Mouse (Mus musculus) CH12.LX (cell line): ENCODE results near the gene Gpatch3. TPM values are rescaled to one million over a fixed set of nuclear protein-coding genes. Genes with fewer than 3 reads are reported as not detected.

ENCODE experiments used
- DNase-seq: peaks from one replicate; pipeline ENCODE4 v3.0.0-alpha.2; 2013; ENCODE audit errors: extremely low read depth
- H3K27ac ChIP-seq: 2 replicates; pipeline ENCODE4 v1.5.1; 2012; ENCODE audit warnings: low read depth, mild to moderate bottlenecking, control low read depth, moderate library complexity; ENCODE audit not compliant: insufficient read depth
- H3K27me3 ChIP-seq: replicated peaks from 2 replicates; pipeline ENCODE3; 2012; ENCODE audit warnings: inconsistent platforms
- H3K36me3 ChIP-seq, 2 experiments: replicated peaks in 1 of 2; 2 replicates each; pipeline versions ENCODE3 to v1.6.1; 2012; ENCODE audit warnings: inconsistent platforms in 1 of 2, low read length in 1 of 2, mild to moderate bottlenecking in 1 of 2, mixed read lengths in 1 of 2, moderate library complexity in 1 of 2; ENCODE audit not compliant: control insufficient read depth in 1 of 2, insufficient read depth in 1 of 2
- H3K4me1 ChIP-seq, 2 experiments: 2 replicates each; pipeline ENCODE4 v1.6.1; 2012; ENCODE audit warnings: inconsistent platforms in 1 of 2, moderate library complexity in 1 of 2; ENCODE audit not compliant: insufficient read depth in 2 of 2, control insufficient read depth in 1 of 2
- H3K4me2 ChIP-seq: 2 replicates; pipeline ENCODE4 v1.6.1; 2012; ENCODE audit warnings: low read depth, mild to moderate bottlenecking, control low read depth; ENCODE audit not compliant: poor library complexity, insufficient read depth, severe bottlenecking
- H3K4me3 ChIP-seq, 3 experiments: fragments of 150-350 bp in 1 of 3; sonication (generic) in 1 of 3; replicated peaks in 1 of 3; 2 replicates each; pipeline versions ENCODE3 to v1.5.1; 2011 to 2012; ENCODE audit warnings: low read depth in 2 of 3, low read length in 2 of 3, mild to moderate bottlenecking in 2 of 3, moderate library complexity in 2 of 3, control low read depth in 1 of 3, improper control_type of control experiment in 1 of 3, inconsistent platforms in 1 of 3, mixed read lengths in 1 of 3; ENCODE audit not compliant: poor library complexity in 1 of 3
- H3K79me2 ChIP-seq: replicated peaks from 2 replicates; pipeline ENCODE4 v1.6.1; 2012; ENCODE audit warnings: mild to moderate bottlenecking, moderate library complexity; ENCODE audit not compliant: control insufficient read depth, poor library complexity, insufficient read depth, severe bottlenecking; ENCODE audit errors: extremely low read depth
- H3K9ac ChIP-seq: 2 replicates; pipeline ENCODE4 v1.6.1; 2012; ENCODE audit warnings: low read depth, mild to moderate bottlenecking, control low read depth, moderate library complexity; ENCODE audit not compliant: insufficient read depth
- H3K9me3 ChIP-seq: replicated peaks from 2 replicates; pipeline ENCODE3; 2012; ENCODE audit warnings: low read length, inconsistent platforms, mixed read lengths
- BHLHE40 ChIP-seq: IDR thresholded peaks from 2 replicates; pipeline ENCODE4 v1.6.1; 2011; ENCODE audit warnings: mild to moderate bottlenecking, low read depth, low read length, improper control_type of control experiment
- CHD1 ChIP-seq: IDR thresholded peaks from 2 replicates; pipeline ENCODE4 v1.6.1; 2012; ENCODE audit warnings: low read depth, low read length, improper control_type of control experiment, inconsistent platforms
- CHD2 ChIP-seq: IDR thresholded peaks from 2 replicates; pipeline ENCODE4 v1.6.1; 2011; ENCODE audit warnings: low read length, improper control_type of control experiment
- CTCF ChIP-seq, 2 experiments: IDR thresholded peaks in 1 of 2; conservative IDR thresholded peaks in 1 of 2; 2 replicates each; pipeline ENCODE4 v1.5.1; 2011 to 2012; ENCODE audit warnings: low read depth in 2 of 2, low read length in 2 of 2, improper control_type of control experiment in 1 of 2, inconsistent platforms in 1 of 2, mild to moderate bottlenecking in 1 of 2, moderate library complexity in 1 of 2
- E2F4 ChIP-seq: IDR thresholded peaks from 2 replicates; pipeline ENCODE4 v1.6.1; 2011; ENCODE audit warnings: low read depth, low read length, improper control_type of control experiment; ENCODE audit not compliant: insufficient replicate concordance
- EP300 ChIP-seq: IDR thresholded peaks from 2 replicates; pipeline ENCODE4 v1.6.1; 2011; ENCODE audit warnings: low read length, improper control_type of control experiment
- ETS1 ChIP-seq: conservative IDR thresholded peaks from 2 replicates; pipeline ENCODE4 v1.6.1; 2012; ENCODE audit warnings: low read depth, mild to moderate bottlenecking, inconsistent platforms, low read length, improper control_type of control experiment, moderate library complexity
- IRF4 ChIP-seq: IDR thresholded peaks from 2 replicates; pipeline ENCODE4 v1.6.1; 2014; ENCODE audit warnings: low read depth, mild to moderate bottlenecking, inconsistent platforms, low read length, improper control_type of control experiment
- KAT2A ChIP-seq: IDR thresholded peaks from 2 replicates; pipeline ENCODE4 v1.6.1; 2012; ENCODE audit warnings: low read length, improper control_type of control experiment, inconsistent platforms; ENCODE audit not compliant: insufficient replicate concordance
- MAFK ChIP-seq: IDR thresholded peaks from 2 replicates; pipeline ENCODE4 v1.6.1; 2011; ENCODE audit warnings: low read length, improper control_type of control experiment; ENCODE audit not compliant: insufficient replicate concordance
- MAX ChIP-seq: IDR thresholded peaks from 2 replicates; pipeline ENCODE4 v1.6.1; 2011; ENCODE audit warnings: low read length, improper control_type of control experiment
- MAZ ChIP-seq: IDR thresholded peaks from 2 replicates; pipeline ENCODE4 v1.6.1; 2012; ENCODE audit warnings: low read depth, mild to moderate bottlenecking, inconsistent platforms, low read length, improper control_type of control experiment, moderate library complexity
- MXI1 ChIP-seq: IDR thresholded peaks from 2 replicates; pipeline ENCODE4 v1.6.1; 2011; ENCODE audit warnings: mild to moderate bottlenecking, low read depth, low read length, improper control_type of control experiment
- NELFE ChIP-seq: IDR thresholded peaks from 2 replicates; pipeline ENCODE4 v1.6.1; 2011; ENCODE audit warnings: low read depth, low read length, improper control_type of control experiment
- PAX5 ChIP-seq: IDR thresholded peaks from 2 replicates; pipeline ENCODE4 v1.6.1; 2012; ENCODE audit warnings: low read length, inconsistent platforms, mixed read lengths
- POLR2A ChIP-seq: IDR thresholded peaks from 2 replicates; pipeline ENCODE4 v1.6.1; 2011; ENCODE audit warnings: low read depth, mild to moderate bottlenecking, improper control_type of control experiment, low read length
- POLR2AphosphoS2 ChIP-seq: IDR thresholded peaks from 2 replicates; pipeline ENCODE4 v1.6.1; 2011; ENCODE audit warnings: low read depth, low read length, improper control_type of control experiment
- SMC3 ChIP-seq: IDR thresholded peaks from 2 replicates; pipeline ENCODE4 v1.6.1; 2011; ENCODE audit warnings: low read depth, low read length, improper control_type of control experiment
- TCF12 ChIP-seq: IDR thresholded peaks from 2 replicates; pipeline ENCODE4 v1.6.1; 2014; ENCODE audit warnings: low read depth, mild to moderate bottlenecking, inconsistent platforms, low read length, improper control_type of control experiment
- UBTF ChIP-seq: IDR thresholded peaks from 2 replicates; pipeline ENCODE4 v1.6.1; 2012; ENCODE audit warnings: low read depth, mild to moderate bottlenecking, inconsistent platforms, low read length, improper control_type of control experiment, moderate library complexity
- USF2 ChIP-seq: conservative IDR thresholded peaks from 2 replicates; pipeline ENCODE4 v1.6.1; 2011; ENCODE audit warnings: low read depth, low read length, improper control_type of control experiment
- ZMIZ1 ChIP-seq: IDR thresholded peaks from 2 replicates; pipeline ENCODE4 v1.6.1; 2012; ENCODE audit warnings: low read depth, mild to moderate bottlenecking, inconsistent platforms, low read length, improper control_type of control experiment
- ZNF384 ChIP-seq: IDR thresholded peaks from 2 replicates; pipeline ENCODE4 v1.6.1; 2012; ENCODE audit warnings: low read depth, low read length, improper control_type of control experiment, inconsistent platforms
- dilution Hi-C: fragments of 300-500 bp; cut with MboI; formaldehyde crosslinking; loops from 2 replicates; pipeline ENCODE4 v1.14.3; 2020; ENCODE audit warnings: low sequenced_read_pairs; ENCODE audit not compliant: extremely low pct_unique_long_range_greater_than_20kb, extremely low pct_ligation_motif_present
- in situ Hi-C: fragments of 300-500 bp; cut with MboI; formaldehyde crosslinking; loops from 3 replicates; pipeline ENCODE4 v1.14.3; 2019; ENCODE audit warnings: low sequenced_read_pairs, low pct_ligation_motif_present, low pct_unique_long_range_greater_than_20kb, mixed read lengths
- polyA plus RNA-seq: library from polyadenylated mRNA; unstranded; fragments of >175 nt; gene quantifications from 2 replicates; pipeline ENCODE4 v1.2.1, GENCODE M21; 2012; ENCODE audit warnings: low read depth; ENCODE audit not compliant: insufficient read length
- total RNA-seq, 2 experiments: library from RNA; depleted of rRNA; stranded (reverse); fragments of 300-350 nt in 1 of 2; fragments of >200 nt in 1 of 2; gene quantifications; 2 replicates each; pipeline ENCODE4 v1.2.3; 2012 to 2014

Gpatch3 gene
- total and polyA plus RNA-seq, 3 experiments = 7.2 to 20.9 (median 10.8) TPM

GRCm38 (mm10) chr4:133619473-133620136 lies 45.1 kb downstream of the Gpatch3 start:
- Histone ChIP-seq H3K9me3 (no peaks in the 10 kb centered on the region), H3K4me3 (no peak overlapping the region), H3K27me3 (no peaks in the 10 kb centered on the region), H3K4me1 (peaks cover 33 to 65% of the 10 kb centered on the region in 2 experiments), H3K36me3 (peaks cover 10 to 62% of the 10 kb centered on the region in 2 experiments), H3K4me2 (no peak overlapping the region), H3K27ac (0 out of 2 replicates have a peak overlapping the region, but pooled peaks have one; percentile 11), H3K79me2 (no peaks in the 10 kb centered on the region), H3K9ac (no peak overlapping the region)
- dilution Hi-C loops = no loop called here
- in situ Hi-C loops = no loop called here
- 0 out of 2 replicates have a peak, but pooled peaks have one; percentile 13 for TF ChIP-seq ETS1
- TF ChIP-seq BHLHE40 = peak; percentile 40; the same call in 1 of the 2 replicates
- peak; percentile 73; the same call in 1 of the 2 replicates for TF ChIP-seq TCF12
- no peak for TF ChIP-seq E2F4
- no peak for DNase-seq

GRCm38 (mm10) chr4:133620668-133621067 lies 46.1 kb downstream of the Gpatch3 start:
- dilution Hi-C loops (no loop called here), in situ Hi-C loops (no loop called here)
- no peak overlapping the region for H3K9ac ChIP-seq
- H3K27me3 ChIP-seq = no peaks in the 10 kb centered on the region
- H3K4me3 ChIP-seq = no peak overlapping the region
- H3K27ac ChIP-seq = peak overlapping the region; percentile 44
- no peak overlapping the region; the same call in 1 of the 2 replicates for H3K4me2 ChIP-seq
- DNase-seq = no peak
- TF ChIP-seq MXI1 (peak; percentile 29; the same call in 1 of the 2 replicates), POLR2A (no peak; the same call in 1 of the 2 replicates), MAZ (no peak), BHLHE40 (no peak), ZNF384 (no peak), KAT2A (no peak), USF2 (no peak), NELFE (no peak)
- peaks cover 8 to 61% of the 10 kb centered on the region in 2 experiments for H3K36me3 ChIP-seq
- no peaks in the 10 kb centered on the region for H3K9me3 ChIP-seq
- H3K79me2 ChIP-seq = no peaks in the 10 kb centered on the region
- peaks cover 30 to 65% of the 10 kb centered on the region in 2 experiments for H3K4me1 ChIP-seq

DNA sequence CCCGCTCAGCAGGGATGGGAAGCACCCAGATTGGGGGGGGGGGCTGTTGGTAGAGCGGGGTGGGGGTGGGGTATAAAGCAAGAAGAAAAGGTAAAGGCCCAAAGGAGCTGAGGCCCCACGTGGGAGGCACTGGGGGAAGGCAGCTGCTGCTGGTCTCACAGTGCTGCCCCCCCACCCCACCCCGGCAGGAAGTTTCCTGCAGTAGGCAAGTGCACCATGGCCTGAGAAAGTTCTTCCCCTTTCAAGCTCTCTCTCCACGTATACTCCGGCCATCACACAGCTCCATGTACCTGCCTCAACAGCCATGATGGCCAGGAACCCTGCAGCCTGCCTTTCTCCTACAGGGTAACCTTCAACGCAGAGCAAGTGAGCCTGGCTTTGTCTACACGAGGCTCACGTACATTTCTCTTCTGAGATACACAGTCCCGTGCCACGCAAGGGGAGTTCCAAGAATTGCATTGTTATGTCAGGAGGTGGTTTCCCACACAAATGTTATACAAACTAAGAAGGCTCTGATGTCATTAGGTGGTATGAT lies 47.7 kb downstream of the Gpatch3 start:
- Histone ChIP-seq H3K4me3 (peak overlapping the region in 2 of 3 experiments; percentile 25 to 41), H3K4me2 (peak overlapping the region; percentile 74), H3K27ac (peak overlapping the region; percentile 96), H3K9ac (no peak overlapping the region), H3K27me3 (no peaks in the 10 kb centered on the region), H3K9me3 (no peaks in the 10 kb centered on the region), H3K79me2 (no peaks in the 10 kb centered on the region), H3K4me1 (peaks cover 35 to 72% of the 10 kb centered on the region in 2 experiments), H3K36me3 (peaks cover 16 to 62% of the 10 kb centered on the region in 2 experiments)
- in situ Hi-C loops (no loop called here), dilution Hi-C loops (no loop called here)
- DNase-seq = peak; percentile 73
- TF ChIP-seq PAX5 (no peak), TCF12 (peak; percentile 67), MAX (peak; percentile 58; the same call in 1 of the 2 replicates), USF2 (no peak), MAFK (peak; percentile 42; the same call in 1 of the 2 replicates), EP300 (peak; percentile 34), IRF4 (peak; percentile 46), CTCF (conservative IDR thresholded peaks at IDR 0.05 in 1 of 2, IDR thresholded peaks at IDR 0.05 in 1 of 2; ENCODE audit: low read depth in 2 of 2, low read length in 2 of 2) (no peak), SMC3 (no peak), BHLHE40 (peak; percentile 99), ZNF384 (peak; percentile 18; the same call in 1 of the 2 replicates), E2F4 (no peak), CHD2 (peak; percentile 57; the same call in 1 of the 2 replicates), ZMIZ1 (no peak), UBTF (no peak), MXI1 (peak; percentile 50; the same call in 1 of the 2 replicates), CHD1 (peak; percentile 37; the same call in 1 of the 2 replicates), POLR2AphosphoS2 (0 out of 2 replicates have a peak, but pooled peaks have one; percentile 65)
